Mouse (Mus musculus): Measurements from ENCODE around the gene 1700028K03Rik. TPM values are rescaled to one million over a fixed set of nuclear protein-coding genes. Genes with fewer than 3 reads are reported as not detected.

1700028K03Rik gene
- total RNA-seq (2023) = 0.15 TPM

GRCm38 (mm10) chr5:107534581-107534980 lies at the start of gene 1700028K03Rik:
1700028K03Rik (plus strand) TSS chr5:107534709.

DNA sequence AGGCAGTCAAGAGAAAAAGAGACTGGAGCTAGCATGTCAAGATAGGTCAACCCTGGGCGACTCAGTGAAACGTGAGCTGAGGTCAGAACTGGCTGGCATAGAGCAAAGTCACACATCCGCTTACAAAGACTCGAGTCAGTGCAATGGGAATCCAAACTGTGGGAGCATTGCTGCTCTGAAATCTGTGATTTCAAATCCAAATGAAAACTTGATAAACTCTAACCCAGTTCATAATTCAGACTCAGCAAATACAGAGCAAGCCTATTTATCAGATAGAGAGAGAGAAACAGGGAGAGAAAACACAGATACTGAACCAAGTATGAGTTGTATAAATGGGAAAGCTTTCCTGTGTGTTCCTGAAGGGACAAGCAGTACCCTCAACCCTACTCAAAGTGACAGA lies 27.2 kb upstream of the 1700028K03Rik start, which contains the start of gene Gm42669:
TSS of gene Gm42669 (plus strand) at position 301 of the 400 bp plus-strand sequence.

DNA sequence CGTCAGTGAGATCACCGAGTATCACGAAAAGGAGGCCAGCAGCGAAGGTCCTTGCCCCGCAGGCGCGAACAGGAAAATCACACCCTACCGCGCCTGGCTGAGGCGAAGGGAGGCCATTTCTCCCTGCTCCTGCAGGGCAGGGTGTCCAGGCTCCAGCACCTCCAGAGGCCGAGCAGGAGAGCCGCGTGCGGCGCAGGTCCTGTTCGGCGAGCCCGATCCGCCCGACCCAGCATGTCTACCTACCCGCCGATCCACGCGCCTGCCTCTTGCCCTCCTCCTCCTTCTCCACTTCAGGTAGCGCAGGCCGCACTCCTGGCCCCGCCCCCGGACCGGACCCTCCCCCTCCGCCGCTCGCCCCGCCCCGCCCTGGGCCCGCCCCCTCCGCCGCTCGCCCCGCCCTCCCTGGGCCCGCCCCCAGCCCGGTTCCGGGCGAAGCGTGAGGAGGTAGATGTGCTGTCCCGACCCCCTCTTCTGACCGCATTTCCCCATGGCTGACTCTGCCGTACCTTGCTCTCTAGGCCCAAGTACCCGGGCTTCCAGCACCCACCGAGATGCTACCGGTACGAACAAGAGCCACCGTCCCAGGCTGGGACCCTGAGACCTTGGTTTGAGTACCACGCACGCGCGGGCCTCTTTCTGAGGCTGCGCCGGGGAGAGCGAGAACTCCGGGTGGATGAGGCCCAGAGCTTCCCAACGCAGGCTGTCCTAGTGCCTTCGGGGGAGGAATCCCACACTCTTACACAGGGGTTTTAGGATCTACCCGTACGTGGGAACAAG lies 63.0 kb downstream of the 1700028K03Rik start, which contains the start of the genes Rpap2 and Glmn:
TSS of gene Rpap2 (plus strand) at position 73 of the 777 bp plus-strand sequence.
TSS of gene Glmn (minus strand) at position 588 of the 777 bp plus-strand sequence.

Other genes with a start within 250 kb of the 1700028K03Rik start
- gene Tgfbr3, start 245.1 kb upstream of the 1700028K03Rik start, total RNA-seq (2023) = 76.8 TPM
- 1.9 TPM for gene Brdt, start 203.6 kb upstream of the 1700028K03Rik start, total RNA-seq (2023)
- not detected for gene Ephx4, start 132.0 kb upstream of the 1700028K03Rik start, total RNA-seq (2023)
- gene Lpcat2b, start 103.2 kb upstream of the 1700028K03Rik start, total RNA-seq (2023) = not detected
- 11.5 TPM for gene Btbd8, start 96.7 kb upstream of the 1700028K03Rik start, total RNA-seq (2023)
- gene Gm42669, start 27.1 kb upstream of the 1700028K03Rik start, total RNA-seq (2023) = not detected
- 25.2 TPM for gene Rpap2, start 62.7 kb downstream of the 1700028K03Rik start, total RNA-seq (2023)
- 15.7 TPM for gene Glmn, start 63.2 kb downstream of the 1700028K03Rik start, total RNA-seq (2023)
- 17.2 TPM for gene Gfi1, start 191.3 kb downstream of the 1700028K03Rik start, total RNA-seq (2023)

Measured in CD4-positive naive resting alpha-beta T cell, adult 57 days (primary cell).